Mouse (Mus musculus): ENCODE results near the gene Nckap5. TPM values are rescaled to one million over a fixed set of nuclear protein-coding genes. Genes with fewer than 3 reads are reported as not detected.
A peak's percentile ranks its signal among the peaks of the same experiment; 100 is the strongest.

Nckap5 gene
- polyA plus RNA-seq, 2 experiments, result 0.31 to 1.3 TPM

- 59% methylated on average over 7 of the region's 7 CpGs for WGBS (ENCODE audit: insufficient replicate concordance)
- no peak for ATAC-seq (ENCODE audit: insufficient read depth)
- H3K4me2 ChIP-seq (ENCODE audit: low read depth), result peak overlapping the region; percentile 34
- H3K36me3 ChIP-seq (replicated peaks; ENCODE audit: control insufficient read depth, insufficient read depth, low read depth), result no peaks in the 10 kb centered on the region
- H3K9me3 ChIP-seq (ENCODE audit: control insufficient read depth, low read length), result no peaks in the 10 kb centered on the region
- no peak overlapping the region for H3K9ac ChIP-seq (replicated peaks)
- peaks cover 0 to 2% of the 10 kb centered on the region in 2 experiments; a peak in 1 of 4 replicates for H3K4me1 ChIP-seq (replicated peaks; ENCODE audit: control insufficient read depth in 2 of 2, insufficient read depth in 2 of 2, low read length in 1 of 2)
- H3K4me3 ChIP-seq (ENCODE audit: insufficient read depth in 1 of 2, low read depth in 2 of 2, low read length in 2 of 2), result no peak overlapping the region
- TF ChIP-seq CTCF (IDR thresholded peaks at IDR 0.05; ENCODE audit: low read depth), result no peak
- no peak for TF ChIP-seq EP300 (IDR thresholded peaks at IDR 0.05; ENCODE audit: low read depth)
- H3K27ac ChIP-seq, result no peak overlapping the region
- DNase-seq (ENCODE audit: low read depth in 3 of 3, low spot score in 3 of 3), result no peak
- H3K27me3 ChIP-seq (ENCODE audit: control insufficient read depth, insufficient read depth, low read length), result no peaks in the 10 kb centered on the region
Observed at GRCm38 (mm10) chr1:126603771-126604515, 226.7 kb downstream of the Nckap5 start.

GRCm38 (mm10) chr1:126600596-126600995 is 230.0 kb downstream of the Nckap5 start:
- Histone ChIP-seq H3K4me3 (ENCODE audit: insufficient read depth in 1 of 2, low read depth in 2 of 2, low read length in 2 of 2) (no peak overlapping the region), H3K27ac (no peak overlapping the region), H3K36me3 (replicated peaks; ENCODE audit: control insufficient read depth, insufficient read depth, low read depth) (no peaks in the 10 kb centered on the region), H3K4me1 (replicated peaks; ENCODE audit: control insufficient read depth in 2 of 2, insufficient read depth in 2 of 2, low read length in 1 of 2) (peaks cover 0 to 2% of the 10 kb centered on the region in 2 experiments; a peak in 1 of 4 replicates), H3K9ac (replicated peaks) (no peak overlapping the region), H3K9me3 (ENCODE audit: control insufficient read depth, low read length) (no peaks in the 10 kb centered on the region), H3K4me2 (ENCODE audit: low read depth) (no peak overlapping the region), H3K27me3 (ENCODE audit: control insufficient read depth, insufficient read depth, low read length) (no peaks in the 10 kb centered on the region)
- TF ChIP-seq CTCF (IDR thresholded peaks at IDR 0.05; ENCODE audit: low read depth) (no peak), EP300 (IDR thresholded peaks at IDR 0.05; ENCODE audit: low read depth) (no peak)
- ATAC-seq (ENCODE audit: insufficient read depth), result no peak
- WGBS (ENCODE audit: insufficient replicate concordance), result 56% methylated on average over 4 of the region's 4 CpGs
- DNase-seq (ENCODE audit: low read depth in 3 of 3, low spot score in 3 of 3), result no peak

- 19% methylated on average over 3 of the region's 3 CpGs for WGBS (ENCODE audit: insufficient replicate concordance)
Observed at GRCm38 (mm10) chr1:126597376-126597775, 233.2 kb downstream of the Nckap5 start.

GRCm38 (mm10) chr1:126594796-126595195 is 235.8 kb downstream of the Nckap5 start:
- WGBS (ENCODE audit: insufficient replicate concordance), result 42% methylated on average over 3 of the region's 3 CpGs
- no peak overlapping the region for H3K27ac ChIP-seq
- no peak for ATAC-seq (ENCODE audit: insufficient read depth)
- no peak for TF ChIP-seq EP300 (IDR thresholded peaks at IDR 0.05; ENCODE audit: low read depth)
- no peak for TF ChIP-seq CTCF (IDR thresholded peaks at IDR 0.05; ENCODE audit: low read depth)
- no peaks in the 10 kb centered on the region for H3K36me3 ChIP-seq (replicated peaks; ENCODE audit: control insufficient read depth, insufficient read depth, low read depth)
- H3K9me3 ChIP-seq (ENCODE audit: control insufficient read depth, low read length), result no peaks in the 10 kb centered on the region
- H3K27me3 ChIP-seq (ENCODE audit: control insufficient read depth, insufficient read depth, low read length), result no peaks in the 10 kb centered on the region
- no peak overlapping the region for H3K9ac ChIP-seq (replicated peaks)
- peaks cover 0 to 5% of the 10 kb centered on the region in 2 experiments; a peak in 1 of 4 replicates for H3K4me1 ChIP-seq (replicated peaks; ENCODE audit: control insufficient read depth in 2 of 2, insufficient read depth in 2 of 2, low read length in 1 of 2)
- no peak for DNase-seq (ENCODE audit: low read depth in 3 of 3, low spot score in 3 of 3)
- no peak overlapping the region for H3K4me2 ChIP-seq (ENCODE audit: low read depth)
- H3K4me3 ChIP-seq (ENCODE audit: insufficient read depth in 1 of 2, low read depth in 2 of 2, low read length in 2 of 2), result no peak overlapping the region

More at GRCm38 (mm10) chr1:126597376-126597775, 233.2 kb downstream of the Nckap5 start:
- Histone ChIP-seq H3K27ac (no peak overlapping the region), H3K4me3 (ENCODE audit: insufficient read depth in 1 of 2, low read depth in 2 of 2, low read length in 2 of 2) (no peak overlapping the region), H3K36me3 (replicated peaks; ENCODE audit: control insufficient read depth, insufficient read depth, low read depth) (no peaks in the 10 kb centered on the region), H3K9ac (replicated peaks) (no peak overlapping the region), H3K4me1 (replicated peaks; ENCODE audit: control insufficient read depth in 2 of 2, insufficient read depth in 2 of 2, low read length in 1 of 2) (peaks cover 0 to 5% of the 10 kb centered on the region in 2 experiments; a peak in 1 of 4 replicates), H3K9me3 (ENCODE audit: control insufficient read depth, low read length) (no peaks in the 10 kb centered on the region), H3K4me2 (ENCODE audit: low read depth) (no peak overlapping the region), H3K27me3 (ENCODE audit: control insufficient read depth, insufficient read depth, low read length) (no peaks in the 10 kb centered on the region)
- DNase-seq (ENCODE audit: low read depth in 3 of 3, low spot score in 3 of 3) (no peak), ATAC-seq (ENCODE audit: insufficient read depth) (no peak)
- TF ChIP-seq CTCF (IDR thresholded peaks at IDR 0.05; ENCODE audit: low read depth) (no peak), EP300 (IDR thresholded peaks at IDR 0.05; ENCODE audit: low read depth) (no peak)

- Histone ChIP-seq H3K9ac (replicated peaks) (no peak overlapping the region), H3K9me3 (ENCODE audit: control insufficient read depth, low read length) (no peaks in the 10 kb centered on the region), H3K4me2 (ENCODE audit: low read depth) (no peak overlapping the region), H3K27ac (no peak overlapping the region), H3K4me1 (replicated peaks; ENCODE audit: control insufficient read depth in 2 of 2, insufficient read depth in 2 of 2, low read length in 1 of 2) (peaks cover 0 to 5% of the 10 kb centered on the region in 2 experiments; a peak in 1 of 4 replicates), H3K27me3 (ENCODE audit: control insufficient read depth, insufficient read depth, low read length) (no peaks in the 10 kb centered on the region), H3K36me3 (replicated peaks; ENCODE audit: control insufficient read depth, insufficient read depth, low read depth) (no peaks in the 10 kb centered on the region), H3K4me3 (ENCODE audit: insufficient read depth in 1 of 2, low read depth in 2 of 2, low read length in 2 of 2) (no peak overlapping the region)
- 49% methylated on average over 7 of the region's 7 CpGs for WGBS (ENCODE audit: insufficient replicate concordance)
- TF ChIP-seq EP300 (IDR thresholded peaks at IDR 0.05; ENCODE audit: low read depth), result no peak
- no peak for TF ChIP-seq CTCF (IDR thresholded peaks at IDR 0.05; ENCODE audit: low read depth)
- peak; percentile 37; the same call in 1 of the 2 replicates for ATAC-seq (ENCODE audit: insufficient read depth)
- no peak for DNase-seq (ENCODE audit: low read depth in 3 of 3, low spot score in 3 of 3)
Observed at GRCm38 (mm10) chr1:126593044-126593805, 237.4 kb downstream of the Nckap5 start.

All from liver, embryonic 14.5 days (tissue).